Mouse (Mus musculus) C2C12 (cell line): ENCODE results near the gene Rps6kb2.

ENCODE experiments used
- CEBPB ChIP-seq: IDR thresholded peaks from one replicate; pipeline ENCODE4 v1.6.1; 2011; ENCODE audit warnings: low read depth, mild to moderate bottlenecking, control low read depth, moderate library complexity
- CTCF ChIP-seq: IDR thresholded peaks from one replicate; pipeline ENCODE4 v1.5.1; 2011; ENCODE audit not compliant: control insufficient read depth, insufficient read depth, insufficient read length
- FOSL1 ChIP-seq: IDR thresholded peaks from one replicate; pipeline ENCODE4 v1.8.0; 2011; ENCODE audit warnings: mild to moderate bottlenecking, low read length; ENCODE audit not compliant: poor library complexity, insufficient read depth, severe bottlenecking
- MYOD1 ChIP-seq: IDR thresholded peaks from one replicate; pipeline ENCODE4 v1.6.1; 2011; ENCODE audit warnings: low read depth; ENCODE audit not compliant: control insufficient read depth, insufficient read length
- USF1 ChIP-seq: IDR thresholded peaks from one replicate; pipeline ENCODE4 v1.6.1; 2011; ENCODE audit warnings: low read depth, mild to moderate bottlenecking, control low read depth, moderate library complexity

DNA sequence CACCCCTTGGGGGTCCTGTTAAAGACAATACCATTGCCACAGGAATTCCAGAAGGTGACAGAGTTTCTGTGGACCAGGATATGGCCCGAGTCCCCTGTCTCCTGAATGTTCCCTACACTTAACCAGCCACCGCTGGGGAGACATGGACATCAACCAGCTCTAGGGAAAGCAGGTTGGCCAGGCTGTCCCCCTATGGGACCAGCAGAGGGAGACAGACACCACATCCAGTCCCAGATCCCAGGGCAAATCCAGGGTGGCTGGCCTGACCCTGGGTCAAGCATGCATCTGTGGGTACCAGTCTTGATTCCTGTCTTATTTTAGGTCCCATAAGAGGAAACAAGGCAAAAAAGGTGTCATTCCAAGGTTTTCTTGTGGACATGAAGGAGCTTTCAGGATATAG is 43.8 kb upstream of the Rps6kb2 start:
- TF ChIP-seq USF1 (no peak), MYOD1 (no peak), CTCF (peak; percentile 94), CEBPB (no peak), FOSL1 (no peak)
